Comparison of ENCODE assay signal across 7 mouse cellular contexts in genomic region chr4:134779136-134779934, GRCm38 (mm10). TPM values are rescaled to one million over a fixed set of nuclear protein-coding genes. Genes with fewer than 3 reads are reported as not detected.
DNase-seq lines count a peak whose midpoint lies in the region; ATAC-seq lines count a peak whose summit lies in the region.

No protein-coding gene starts in this region.

- no peaks in the 10 kb centered on the region for H3K9me3 ChIP-seq in embryonic facial prominence, embryonic 14.5 days (ENCODE audit: control insufficient read depth, low read length)
- no peaks in the 10 kb centered on the region for H3K9me3 ChIP-seq in kidney, embryonic 16.5 days (ENCODE audit: low read length)

- no peaks in the 10 kb centered on the region for H3K36me3 ChIP-seq in embryonic facial prominence, embryonic 14.5 days (ENCODE audit: control insufficient read depth, insufficient read depth, low read length)
- H3K36me3 ChIP-seq in kidney, embryonic 16.5 days (ENCODE audit: insufficient read depth, low read length): no peaks in the 10 kb centered on the region

- no peaks in the 10 kb centered on the region for H3K27me3 ChIP-seq in embryonic facial prominence, embryonic 14.5 days (replicated peaks; ENCODE audit: control insufficient read depth, insufficient read depth, low read length)
- H3K27me3 ChIP-seq in kidney, embryonic 16.5 days (ENCODE audit: insufficient read depth, low read length): no peaks in the 10 kb centered on the region

- no peak overlapping the region for H3K9ac ChIP-seq in embryonic facial prominence, embryonic 14.5 days (ENCODE audit: low read depth, low read length)
- no peak overlapping the region for H3K9ac ChIP-seq in kidney, embryonic 16.5 days (replicated peaks; ENCODE audit: low read length)

- DNase-seq in adrenal gland, postnatal 10 days: peak; percentile 70
- DNase-seq in embryonic facial prominence, embryonic 14.5 days (ENCODE audit: low spot score): peak; percentile 50
- no peak for DNase-seq in urinary bladder, adult 2 months (ENCODE audit: low spot score)
- no peak for DNase-seq in left cerebral cortex, adult 8-10 months (ENCODE audit: low spot score in 2 of 2)
- DNase-seq in urinary bladder, adult 18-20 months (ENCODE audit: low spot score in 2 of 2): no peak

- 35% methylated on average over 14 of the region's 14 CpGs for WGBS in embryonic facial prominence, embryonic 14.5 days
- WGBS in kidney, embryonic 16.5 days: 36% methylated on average over 14 of the region's 14 CpGs

- H3K4me3 ChIP-seq in embryonic facial prominence, embryonic 14.5 days (ENCODE audit: low read depth, low read length): no peak overlapping the region
- no peak overlapping the region for H3K4me3 ChIP-seq in kidney, embryonic 16.5 days (ENCODE audit: low read length)

- H3K4me1 ChIP-seq in embryonic facial prominence, embryonic 14.5 days (ENCODE audit: control insufficient read depth, insufficient read depth, low read length): 0 out of 2 replicates have a peak, but pooled peaks cover 6% of the 10 kb centered on the region
- H3K4me1 ChIP-seq in kidney, embryonic 16.5 days (ENCODE audit: insufficient read depth, low read length): peaks cover 9% of the 10 kb centered on the region; the same call in 1 of the 2 replicates

- H3K4me2 ChIP-seq in embryonic facial prominence, embryonic 14.5 days (ENCODE audit: low read depth, low read length): no peak overlapping the region
- no peak overlapping the region for H3K4me2 ChIP-seq in kidney, embryonic 16.5 days (replicated peaks; ENCODE audit: low read depth, low read length)

- no peak overlapping the region for H3K27ac ChIP-seq in embryonic facial prominence, embryonic 14.5 days (replicated peaks; ENCODE audit: low read depth, low read length)
- no peak overlapping the region for H3K27ac ChIP-seq in kidney, embryonic 16.5 days (ENCODE audit: low read length)

- ATAC-seq in embryonic facial prominence, embryonic 14.5 days (ENCODE audit: low read depth): no peak
- peak; percentile 46; the same call in 1 of the 2 replicates for ATAC-seq in kidney, embryonic 16.5 days (ENCODE audit: low FRiP score, low TSS enrichment)
- ATAC-seq in megakaryocyte, adult 5-6 weeks (ENCODE audit: poor library complexity, severe bottlenecking): peak; percentile 77

RNA-seq across cellular contexts. Expression of gene Ldlrap1, which starts 11.5 kb away (rescaled TPM):
- 10 to 100 TPM; 37.3 to 48.9 TPM for total RNA-seq in adrenal gland, postnatal 10 days (2021)
- 22.5 and 22.9 TPM in 2 replicates for polyA plus RNA-seq in embryonic facial prominence, embryonic 14.5 days (2014; fragmentation: Nextera tagmentation; extraction: Ambion mirVana)
- 21.7 and 23.1 TPM in 2 replicates for polyA plus RNA-seq in kidney, embryonic 16.5 days (2015; fragmentation: Nextera tagmentation; extraction: Ambion mirVana)
- 13.8 and 16.0 TPM in 2 replicates for total RNA-seq in megakaryocyte, adult 5-6 weeks (2015)
- total RNA-seq in megakaryocyte, adult 5-6 weeks (2017): 7.6 and 9.6 TPM in 2 replicates
- polyA plus RNA-seq in urinary bladder, adult 2 months (2012; rRNA removed): 17.9 and 21.4 TPM in 2 replicates
- total RNA-seq in left cerebral cortex, adult 8-10 months (2022): 1 to 10 TPM; 2.8 to 4.8 (median 4.4) TPM

Comparison
In these comparisons a context has a peak if more than half of its experiments do, and no peak if none do; other contexts are left out.
1. DNase-seq: peak in adrenal gland, postnatal 10 days (single experiment) and embryonic facial prominence, embryonic 14.5 days (single experiment); none in urinary bladder, adult 2 months (single experiment), left cerebral cortex, adult 8-10 months (0 of 2) and urinary bladder, adult 18-20 months (0 of 2).